Mouse (Mus musculus) liver, adult 2 months (tissue): ENCODE measurements around the gene Ldlrap1.

Experiments
- CTCF ChIP-seq: fragments of 200-500 bp; IDR thresholded peaks from 2 replicates; pipeline ENCODE4 v1.5.1; 2011; ENCODE audit warnings: low read depth, low read length, control low read depth
- POLR2A ChIP-seq: fragments of 200-500 bp; IDR thresholded peaks from 2 replicates; pipeline ENCODE4 v1.6.1; 2011; ENCODE audit warnings: low read length, control low read depth; ENCODE audit not compliant: insufficient read depth; ENCODE audit errors: extremely low read depth

GRCm38 (mm10) chr4:134766904-134767425, 859 bp downstream of the Ldlrap1 start:
- TF ChIP-seq CTCF, result 0 out of 2 replicates have a peak, but pooled peaks have one; percentile 0
- TF ChIP-seq POLR2A, result no peak
